Mouse (Mus musculus): ENCODE measurements around the gene C2cd5. TPM values are rescaled to one million over a fixed set of nuclear protein-coding genes. Genes with fewer than 3 reads are reported as not detected.

C2cd5 gene
- total RNA-seq, 2 experiments from 2014 or later, result 8.2 to 10.9 TPM

GRCm38 (mm10) chr6:143072412-143073014, 27.4 kb downstream of the C2cd5 start:
- DNase-seq, result no peak

- no peak for DNase-seq
These were observed 29.2 kb downstream of the C2cd5 start for GRCm38 (mm10) chr6:143070736-143071135.

DNA sequence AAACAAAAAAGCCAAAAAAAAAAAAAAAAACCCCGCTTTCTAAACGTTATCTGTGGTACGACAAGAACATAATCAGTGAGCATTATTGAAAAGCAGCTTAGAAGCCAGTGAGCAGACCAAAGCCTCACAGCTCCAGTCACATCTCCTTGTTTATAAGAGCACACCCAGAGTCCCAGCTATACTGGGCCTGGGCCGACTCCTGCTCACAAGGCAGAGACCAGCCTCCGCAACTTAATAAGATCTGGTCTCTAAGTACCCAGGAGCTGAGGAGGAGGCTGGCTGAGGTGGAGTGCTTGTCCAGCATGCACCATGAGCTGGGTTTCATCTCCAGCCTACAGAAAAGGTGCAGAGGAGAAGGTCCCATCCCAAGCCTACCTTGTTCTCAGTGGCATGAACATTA, 29.9 kb downstream of the C2cd5 start:
- no peak for DNase-seq

DNA sequence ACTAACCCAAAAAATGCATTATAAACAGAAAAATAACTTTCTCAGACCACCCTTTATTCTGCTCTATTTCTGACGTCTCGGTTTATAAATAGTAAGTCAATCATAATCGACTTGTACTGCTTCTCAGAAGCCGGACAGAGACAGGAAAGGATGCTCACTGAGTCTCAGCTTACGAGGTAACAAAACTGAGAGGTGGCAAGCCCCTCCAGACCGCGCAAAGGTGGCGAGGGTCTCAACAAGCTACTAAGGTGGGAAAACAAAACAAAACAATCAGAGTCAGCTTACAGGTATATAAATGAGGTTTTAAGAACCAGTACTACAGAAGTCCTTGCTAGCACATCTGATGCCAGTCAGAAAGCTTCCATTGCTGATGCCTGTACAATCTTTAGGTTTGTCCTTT, 30.3 kb downstream of the C2cd5 start:
- DNase-seq, result no peak

DNA sequence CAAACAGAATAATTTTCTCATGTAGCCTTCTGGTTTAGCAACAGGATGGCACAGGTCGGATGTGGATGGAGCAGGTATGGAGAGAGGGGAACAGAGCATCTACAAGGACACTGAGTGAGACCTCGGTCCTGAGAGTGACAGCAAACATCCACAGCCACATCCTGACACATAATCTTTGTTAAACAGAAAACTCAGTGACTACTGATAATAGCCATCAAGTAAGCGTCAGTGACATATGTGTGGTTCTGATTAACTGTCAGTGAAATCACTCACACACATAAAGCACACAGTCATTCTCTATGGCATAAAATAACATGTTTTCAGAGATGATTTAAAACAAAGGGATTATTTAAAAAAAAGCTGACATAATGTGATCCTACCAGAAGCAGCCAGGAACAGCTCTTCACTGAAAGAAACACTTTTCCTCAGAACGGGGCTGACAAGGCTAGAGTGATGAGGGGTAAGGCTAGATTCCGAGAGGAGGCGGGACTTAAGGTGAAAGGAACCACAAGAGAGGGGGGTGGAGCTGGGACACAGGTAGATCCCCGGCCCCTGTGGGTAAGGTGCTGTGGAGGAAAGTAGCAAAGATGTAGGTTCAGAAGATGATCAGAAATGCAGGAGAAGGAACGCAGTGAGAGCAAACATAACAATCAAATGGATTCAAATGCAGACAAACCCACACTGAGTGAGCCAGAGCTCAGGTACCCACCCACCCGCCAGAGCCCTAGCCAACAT, 31.6 kb downstream of the C2cd5 start:
- no peak for DNase-seq

- DNase-seq, result no peak
These were observed 32.3 kb downstream of the C2cd5 start for GRCm38 (mm10) chr6:143067654-143068053.

DNA sequence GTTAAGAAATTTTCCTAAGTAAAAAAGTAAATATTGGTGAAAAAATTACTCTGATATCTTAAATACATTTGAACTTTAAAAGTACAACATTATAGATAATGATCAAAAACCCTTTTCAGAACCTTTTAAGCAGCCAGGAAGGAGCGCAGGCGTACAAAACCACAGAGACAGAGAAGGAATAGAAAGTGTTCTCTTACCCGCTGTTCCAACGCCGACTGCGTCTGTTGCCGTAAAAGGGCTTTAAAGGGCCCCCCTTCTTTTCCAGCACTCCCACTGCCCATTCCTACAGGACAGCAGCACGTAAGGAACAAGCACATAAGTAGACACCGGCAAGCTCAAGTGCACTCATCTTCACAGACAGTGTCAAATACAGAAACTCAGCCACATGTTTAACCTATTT, 33.1 kb downstream of the C2cd5 start:
- no peak for DNase-seq

GRCm38 (mm10) chr6:143064047-143064446, 35.9 kb downstream of the C2cd5 start:
- DNase-seq, result no peak

DNA sequence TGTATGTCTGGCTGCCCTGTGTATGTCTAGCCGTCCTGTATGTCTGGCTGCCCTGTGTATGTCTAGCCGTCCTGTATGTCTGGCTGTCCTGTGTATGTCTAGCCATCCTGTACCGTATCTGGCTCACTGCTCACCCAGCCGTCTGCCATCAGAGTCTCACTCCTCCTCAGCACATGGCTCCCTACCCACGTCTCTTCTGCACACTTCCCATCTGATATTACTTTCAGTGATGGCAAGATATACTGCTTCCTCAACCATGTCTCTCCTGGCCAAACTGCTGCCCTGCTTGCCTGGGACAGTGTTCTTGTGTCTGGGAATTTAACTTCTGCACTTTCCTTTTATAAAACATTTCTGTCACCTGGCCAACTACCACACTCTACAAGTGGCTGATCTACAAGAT, 42.3 kb downstream of the C2cd5 start:
- DNase-seq, result no peak

- DNase-seq, result no peak
These were observed 48.4 kb downstream of the C2cd5 start for GRCm38 (mm10) chr6:143051566-143051965.

GRCm38 (mm10) chr6:143049791-143050555, 50.0 kb downstream of the C2cd5 start:
- DNase-seq, result no peak

GRCm38 (mm10) chr6:143049117-143049516, 50.8 kb downstream of the C2cd5 start:
- DNase-seq, result no peak

- DNase-seq, result no peak
These were observed 52.2 kb downstream of the C2cd5 start for GRCm38 (mm10) chr6:143047538-143048258.

GRCm38 (mm10) chr6:143041578-143041977, 58.4 kb downstream of the C2cd5 start:
- no peak for DNase-seq

DNA sequence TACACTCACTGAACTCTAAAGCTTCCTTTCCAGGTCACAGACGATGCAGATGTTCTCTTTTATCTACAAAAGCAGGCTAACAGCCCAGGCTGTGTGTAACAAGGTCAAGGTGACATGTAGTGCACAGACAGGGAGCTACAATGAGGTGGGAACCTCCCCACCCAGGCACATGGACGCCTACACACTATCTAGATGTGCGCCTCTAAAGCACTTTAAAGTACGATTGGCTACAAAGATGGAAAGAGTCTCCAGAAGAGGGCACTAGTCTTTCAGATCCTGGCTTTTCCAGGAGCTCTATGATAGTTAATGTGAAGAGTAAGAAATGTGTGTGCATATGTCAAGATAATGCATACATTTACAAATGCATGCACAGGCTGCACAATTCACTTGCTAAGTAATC, 64.7 kb downstream of the C2cd5 start:
- no peak for DNase-seq

DNA sequence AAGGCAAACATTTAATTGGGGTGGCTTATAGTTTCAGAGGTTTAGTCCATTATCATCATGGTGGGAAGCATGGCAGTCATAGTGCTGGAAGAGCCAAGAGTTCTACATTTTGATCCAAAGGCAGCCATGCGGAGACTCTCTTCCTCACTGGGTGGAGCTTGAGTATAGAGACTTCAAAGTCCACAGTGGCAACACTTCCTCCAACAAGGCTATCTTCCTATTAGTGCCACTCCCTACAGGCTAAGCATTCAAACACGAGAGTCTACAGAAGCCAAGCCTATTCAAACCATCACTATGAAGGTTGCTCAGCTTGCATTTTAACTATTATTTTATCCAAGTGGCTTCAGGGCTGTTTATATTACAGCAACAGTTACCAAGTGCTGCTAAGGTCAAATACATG, 65.4 kb downstream of the C2cd5 start:
- no peak for DNase-seq

DNA sequence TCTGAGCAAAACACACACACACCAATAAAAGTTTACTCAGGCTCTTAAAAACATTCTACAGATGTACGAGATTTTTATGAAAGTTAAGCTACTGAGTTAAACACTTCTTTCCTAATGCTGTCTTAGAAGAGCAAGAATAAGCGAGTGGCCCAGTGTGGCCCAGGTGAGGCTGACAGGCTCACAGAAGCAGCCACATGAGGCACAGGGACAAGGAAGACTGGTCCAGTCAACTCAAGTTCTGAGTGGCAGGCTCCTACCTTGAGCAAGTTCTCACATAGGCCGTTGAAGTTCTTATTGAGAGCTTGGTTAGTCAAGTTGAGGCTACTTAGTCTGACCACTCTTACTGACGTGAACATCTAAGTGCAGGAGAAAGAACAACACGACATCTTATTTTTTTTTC, 69.4 kb downstream of the C2cd5 start:
- DNase-seq, result no peak

DNA sequence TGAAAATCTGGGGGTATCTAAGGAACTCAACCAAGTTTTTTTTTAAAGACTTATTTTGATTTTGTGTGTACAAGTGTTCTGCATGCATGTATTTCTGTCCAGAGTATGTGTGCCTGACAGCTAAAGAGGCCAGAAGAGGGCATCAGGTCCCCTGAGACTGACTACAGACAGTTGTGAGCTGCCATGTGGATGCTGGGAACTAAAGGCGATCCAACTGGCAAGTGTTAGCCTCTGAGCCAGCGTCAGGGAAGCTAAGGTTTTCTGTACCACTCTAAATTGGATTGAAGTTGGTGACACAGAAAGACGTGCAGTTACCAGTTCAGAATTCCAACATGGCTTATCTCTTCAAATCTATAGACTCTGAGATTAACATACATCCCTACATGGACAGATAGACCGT, 72.0 kb downstream of the C2cd5 start:
- DNase-seq, result no peak

DNA sequence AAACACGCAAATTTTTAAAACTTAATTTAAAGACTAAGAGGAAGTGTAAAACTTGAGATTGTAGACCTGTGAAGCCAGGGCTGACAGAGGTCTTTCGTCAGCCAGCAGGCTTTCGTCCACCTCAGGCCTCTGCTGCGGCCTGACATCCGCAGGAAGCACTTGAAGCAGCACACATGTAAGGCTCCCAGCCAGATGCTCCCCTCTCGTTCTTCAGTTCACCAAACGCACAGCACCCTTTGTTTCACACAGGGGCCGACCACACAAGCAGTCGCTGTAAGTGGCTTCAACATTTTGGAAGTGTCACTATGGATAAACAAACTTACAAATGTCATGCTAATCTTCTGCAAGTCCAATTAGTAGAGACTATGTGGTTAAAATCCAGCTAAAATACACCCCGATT, 72.5 kb downstream of the C2cd5 start:
- no peak for DNase-seq

DNA sequence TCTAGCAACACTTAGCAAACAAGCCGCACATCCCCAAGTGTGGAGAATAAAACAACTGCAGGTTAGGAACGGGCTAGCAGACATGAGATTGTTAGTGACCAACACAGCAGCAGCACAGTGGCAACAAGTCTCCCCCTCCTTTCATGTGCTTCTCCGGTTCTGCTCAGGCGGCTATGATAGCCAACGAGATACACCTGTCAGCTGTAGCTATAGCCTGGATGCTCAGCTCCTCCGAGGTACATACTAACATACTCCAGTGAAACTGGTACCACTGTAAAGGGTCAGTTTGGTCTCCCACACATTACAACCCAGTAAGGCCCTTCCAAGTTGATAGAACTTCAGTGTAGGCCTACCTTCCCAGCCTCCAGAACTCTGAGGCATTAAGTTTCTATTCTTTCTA, 76.2 kb downstream of the C2cd5 start:
- no peak for DNase-seq

DNA sequence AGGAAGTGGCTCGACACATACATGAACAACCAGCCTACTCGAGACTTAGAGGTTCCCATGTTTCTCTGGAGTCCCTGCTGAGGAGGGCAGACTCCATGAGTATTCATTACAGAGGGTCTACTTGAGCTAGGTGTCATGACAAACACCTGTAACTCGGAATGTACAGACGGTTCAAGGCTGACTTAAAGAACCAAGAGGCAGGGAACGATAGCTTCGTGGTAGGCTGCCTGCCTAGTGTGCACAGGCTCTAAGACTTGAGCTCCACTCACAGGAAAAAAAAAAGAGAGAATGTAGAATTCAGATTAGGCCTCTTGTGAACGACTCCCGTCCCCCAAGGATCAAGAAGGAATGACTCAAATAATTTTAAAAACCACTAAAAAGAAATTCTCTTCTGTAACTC, 78.2 kb downstream of the C2cd5 start:
- DNase-seq, result no peak

DNA sequence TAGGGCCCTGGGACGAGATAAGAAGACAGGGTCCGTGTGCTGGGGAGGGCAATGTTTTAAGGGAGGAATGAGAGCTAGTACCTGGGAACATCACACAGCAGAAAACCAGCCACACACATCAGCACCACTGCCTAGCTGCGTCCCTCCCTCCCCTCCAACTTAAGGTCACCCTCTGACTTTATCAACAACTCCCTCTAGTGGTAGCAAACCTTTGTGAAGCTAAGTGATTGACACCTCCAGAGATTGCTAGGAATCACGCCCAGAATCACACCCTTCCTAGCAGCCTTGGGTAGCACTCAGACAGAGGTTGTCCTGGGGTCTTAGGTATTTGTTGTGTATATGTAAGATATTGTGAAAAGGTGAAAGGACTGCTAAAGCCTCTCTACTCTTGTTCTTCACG, 79.3 kb downstream of the C2cd5 start:
- no peak for DNase-seq

DNA sequence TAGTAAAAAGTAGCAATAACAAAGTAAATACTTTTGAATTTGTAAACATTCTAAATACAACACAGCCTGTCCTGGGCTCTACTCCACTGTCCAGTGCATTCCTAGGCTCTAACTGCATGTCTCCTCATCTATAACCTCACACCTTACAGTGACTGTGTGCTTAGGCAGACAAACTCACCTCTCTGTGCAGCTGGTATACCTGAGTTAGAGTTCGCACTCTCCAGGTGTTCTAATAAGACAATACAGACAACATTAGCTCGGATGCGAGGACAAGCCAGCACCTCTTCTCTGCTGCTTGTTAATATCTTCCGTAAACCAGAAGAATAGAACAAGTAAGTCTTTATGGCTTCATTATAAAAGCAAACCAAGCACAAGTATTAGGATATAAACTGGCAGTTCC, 79.8 kb downstream of the C2cd5 start:
- DNase-seq, result no peak

All from gastrocnemius, postnatal 25 days (tissue).